Comparison of ENCODE assay signal across 29 mouse cellular contexts in the genomic region with DNA sequence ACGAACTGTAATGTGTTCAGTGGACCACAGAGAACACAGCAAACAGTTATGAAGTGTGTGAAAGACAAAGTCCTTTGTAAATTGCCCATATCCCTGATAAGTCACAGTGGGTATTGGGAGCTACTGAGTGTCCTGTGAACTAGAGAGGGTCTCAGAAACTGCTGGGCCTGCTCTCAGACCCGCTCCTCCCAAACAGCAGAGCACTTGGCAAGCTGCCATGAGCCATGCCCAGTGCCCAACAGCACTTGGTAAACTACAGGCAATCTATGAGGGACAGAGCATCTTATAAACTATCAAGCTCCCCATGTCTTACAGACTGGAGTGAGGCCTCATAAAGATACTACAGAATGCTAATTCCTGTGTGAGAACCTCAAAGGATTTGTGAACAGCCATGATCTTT. TPM values are rescaled to one million over a fixed set of nuclear protein-coding genes. Genes with fewer than 3 reads are reported as not detected.
DNase-seq lines count a peak whose midpoint lies in the region; ATAC-seq and TF ChIP-seq lines count a peak whose summit lies in the region.
"Had no signal": no experiment of that assay in that cellular context is flagged by ENCODE, and none has a peak within 500 bp of the region (broad histone marks: within the 10 kb centered on the region; RNA-seq: fewer than 3 reads in every experiment).

No protein-coding gene starts in this region.

- no peak overlapping the region for H3K27ac ChIP-seq in hindbrain, embryonic 14.5 days
- no peak overlapping the region for H3K27ac ChIP-seq in hindbrain, embryonic 12.5 days
- no peak overlapping the region for H3K27ac ChIP-seq in midbrain, embryonic 11.5 days (ENCODE audit: low read depth, low read length)
- no peak overlapping the region for H3K27ac ChIP-seq in midbrain, embryonic 10.5 days (replicated peaks)
- no peak overlapping the region for H3K27ac ChIP-seq in MEL (ENCODE audit: control insufficient read depth, low read depth, low read length)
- H3K27ac ChIP-seq: embryonic facial prominence, embryonic 13.5 days; hindbrain, embryonic 13.5 days; liver, embryonic 14.5 days; midbrain, embryonic 12.5 days; neural tube, embryonic 13.5 days; stomach, embryonic 15.5 days had no signal

- no peak for TF ChIP-seq EP300 in MEL (IDR thresholded peaks at IDR 0.05; ENCODE audit: low read depth in 1 of 2, low read length in 2 of 2)

- H3K4me2 ChIP-seq in hindbrain, embryonic 14.5 days (replicated peaks): no peak overlapping the region
- no peak overlapping the region for H3K4me2 ChIP-seq in hindbrain, embryonic 12.5 days (replicated peaks)
- no peak overlapping the region for H3K4me2 ChIP-seq in midbrain, embryonic 11.5 days
- H3K4me2 ChIP-seq: embryonic facial prominence, embryonic 13.5 days; hindbrain, embryonic 13.5 days; midbrain, embryonic 12.5 days; neural tube, embryonic 13.5 days; stomach, embryonic 15.5 days had no signal

- peak; percentile 68 to 73 for DNase-seq in cerebellum, postnatal 10 days
- no peak for DNase-seq in cerebellum, adult 8-10 months
- DNase-seq in hindbrain, embryonic 14.5 days (ENCODE audit: low spot score): peak; percentile 42
- peak; percentile 35 for DNase-seq in midbrain, embryonic 11.5 days (ENCODE audit: low spot score, missing footprints)
- DNase-seq in midbrain, embryonic 10.5 days (ENCODE audit: low spot score): no peak
- peak; percentile 3 for DNase-seq in MEL (ENCODE audit: low read depth, low spot score)
- DNase-seq: adrenal gland, postnatal 25 days; cerebellum, adult 2 months; forebrain, postnatal 0 days; heart, postnatal 14 days; kidney, adult 18-20 months; layer of hippocampus, postnatal 36 days; liver; lung, adult 2 months; lung, postnatal 14 days; right cerebral cortex, postnatal 14 days; thymus, adult 2 months; thymus, postnatal 36 days had no signal

- no peak for TF ChIP-seq CTCF in MEL (IDR thresholded peaks at IDR 0.05 in 2 of 3, conservative IDR thresholded peaks at IDR 0.05 in 1 of 3; ENCODE audit: control insufficient read depth in 1 of 3, insufficient read depth in 1 of 3, low read depth in 2 of 3, low read length in 3 of 3, poor library complexity in 1 of 3, severe bottlenecking in 1 of 3)

- no peak for TF ChIP-seq RAD21 in MEL (IDR thresholded peaks at IDR 0.05; ENCODE audit: low read depth, low read length)

- no peak overlapping the region for H3K9ac ChIP-seq in hindbrain, embryonic 14.5 days
- H3K9ac ChIP-seq in hindbrain, embryonic 12.5 days: no peak overlapping the region
- no peak overlapping the region for H3K9ac ChIP-seq in midbrain, embryonic 11.5 days (ENCODE audit: low read length)
- no peak overlapping the region for H3K9ac ChIP-seq in MEL (ENCODE audit: control insufficient read depth, low read depth, low read length, poor library complexity, severe bottlenecking)
- H3K9ac ChIP-seq: embryonic facial prominence, embryonic 13.5 days; forebrain, postnatal 0 days; hindbrain, embryonic 13.5 days; liver, embryonic 14.5 days; midbrain, embryonic 12.5 days; neural tube, embryonic 13.5 days; stomach, embryonic 15.5 days had no signal

- ATAC-seq in hindbrain, embryonic 14.5 days (ENCODE audit: low FRiP score): no peak
- ATAC-seq in hindbrain, embryonic 12.5 days (ENCODE audit: low FRiP score): no peak
- ATAC-seq in midbrain, embryonic 11.5 days (ENCODE audit: low FRiP score): no peak
- ATAC-seq in monocyte, adult 5-6 weeks (replicated peaks; ENCODE audit: insufficient number of reproducible peaks, low FRiP score, low TSS enrichment, poor library complexity, severe bottlenecking): no peak
- ATAC-seq: forebrain, postnatal 0 days had no signal

- H3K36me3 ChIP-seq in hindbrain, embryonic 14.5 days (replicated peaks; ENCODE audit: control insufficient read depth, insufficient read depth): no peaks in the 10 kb centered on the region
- no peaks in the 10 kb centered on the region for H3K36me3 ChIP-seq in hindbrain, embryonic 12.5 days
- no peaks in the 10 kb centered on the region for H3K36me3 ChIP-seq in midbrain, embryonic 11.5 days (ENCODE audit: control insufficient read depth, insufficient read depth, low read length)
- no peaks in the 10 kb centered on the region for H3K36me3 ChIP-seq in midbrain, embryonic 10.5 days
- no peaks in the 10 kb centered on the region for H3K36me3 ChIP-seq in MEL (ENCODE audit: control insufficient read depth in 1 of 2, insufficient read depth in 2 of 2, low read length in 2 of 2)
- H3K36me3 ChIP-seq: embryonic facial prominence, embryonic 13.5 days; G1E; hindbrain, embryonic 13.5 days; midbrain, embryonic 12.5 days; neural tube, embryonic 13.5 days; stomach, embryonic 15.5 days had no signal

- no peak overlapping the region for H3K4me3 ChIP-seq in hindbrain, embryonic 14.5 days (replicated peaks; ENCODE audit: low read length)
- H3K4me3 ChIP-seq in hindbrain, embryonic 12.5 days: no peak overlapping the region
- no peak overlapping the region for H3K4me3 ChIP-seq in midbrain, embryonic 11.5 days (ENCODE audit: low read depth, low read length)
- H3K4me3 ChIP-seq in midbrain, embryonic 10.5 days: no peak overlapping the region
- H3K4me3 ChIP-seq in MEL (ENCODE audit: control insufficient read depth in 1 of 2, insufficient read depth in 1 of 2, low read depth in 2 of 2, low read length in 2 of 2): no peak overlapping the region
- H3K4me3 ChIP-seq: embryonic facial prominence, embryonic 13.5 days; hindbrain, embryonic 13.5 days; midbrain, embryonic 12.5 days; myocyte; neural tube, embryonic 13.5 days; stomach, embryonic 15.5 days had no signal

- 82% methylated on average over 2 of the region's 2 CpGs for WGBS in hindbrain, embryonic 14.5 days
- 83% methylated on average over 2 of the region's 2 CpGs for WGBS in hindbrain, embryonic 12.5 days
- 87% methylated on average over 2 of the region's 2 CpGs for WGBS in midbrain, embryonic 11.5 days
- WGBS in midbrain, embryonic 10.5 days: 85% methylated on average over 2 of the region's 2 CpGs

- no peak for TF ChIP-seq POLR2A in MEL (IDR thresholded peaks at IDR 0.05; ENCODE audit: control insufficient read depth in 1 of 2, insufficient read depth in 1 of 2, low read depth in 1 of 2, low read length in 2 of 2, poor library complexity in 1 of 2)

- H3K4me1 ChIP-seq in hindbrain, embryonic 14.5 days (replicated peaks; ENCODE audit: control insufficient read depth, insufficient read depth, low read length): no peaks in the 10 kb centered on the region
- no peaks in the 10 kb centered on the region for H3K4me1 ChIP-seq in hindbrain, embryonic 12.5 days
- H3K4me1 ChIP-seq in midbrain, embryonic 11.5 days (ENCODE audit: control insufficient read depth, insufficient read depth, low read length): no peaks in the 10 kb centered on the region
- peaks cover 17% of the 10 kb centered on the region for H3K4me1 ChIP-seq in midbrain, embryonic 10.5 days
- H3K4me1 ChIP-seq in MEL (ENCODE audit: control insufficient read depth in 1 of 2, insufficient read depth in 2 of 2, low read length in 2 of 2): no peaks in the 10 kb centered on the region
- H3K4me1 ChIP-seq: hindbrain, embryonic 13.5 days; midbrain, embryonic 12.5 days; stomach, embryonic 15.5 days had no signal

- no peaks in the 10 kb centered on the region for H3K9me3 ChIP-seq in hindbrain, embryonic 14.5 days (ENCODE audit: control insufficient read depth, low read length)
- H3K9me3 ChIP-seq in hindbrain, embryonic 12.5 days (replicated peaks): no peaks in the 10 kb centered on the region
- no peaks in the 10 kb centered on the region for H3K9me3 ChIP-seq in midbrain, embryonic 11.5 days (ENCODE audit: control insufficient read depth, low read length)
- H3K9me3 ChIP-seq in midbrain, embryonic 10.5 days (replicated peaks): no peaks in the 10 kb centered on the region
- H3K9me3 ChIP-seq in MEL (replicated peaks; ENCODE audit: insufficient read depth, low read length): no peaks in the 10 kb centered on the region
- H3K9me3 ChIP-seq: embryonic facial prominence, embryonic 13.5 days; G1E; hindbrain, embryonic 13.5 days; midbrain, embryonic 12.5 days; neural tube, embryonic 13.5 days; stomach, embryonic 15.5 days had no signal

- no peaks in the 10 kb centered on the region for H3K79me2 ChIP-seq in MEL (ENCODE audit: control insufficient read depth, insufficient read depth, low read length, poor library complexity)

- no peaks in the 10 kb centered on the region for H3K27me3 ChIP-seq in hindbrain, embryonic 14.5 days (ENCODE audit: control insufficient read depth, insufficient read depth, low read length)
- H3K27me3 ChIP-seq in hindbrain, embryonic 12.5 days: no peaks in the 10 kb centered on the region; the same call in 1 of the 2 replicates
- H3K27me3 ChIP-seq in midbrain, embryonic 11.5 days (ENCODE audit: control insufficient read depth, insufficient read depth, low read length): no peaks in the 10 kb centered on the region
- H3K27me3 ChIP-seq in midbrain, embryonic 10.5 days (ENCODE audit: low read depth, poor library complexity, severe bottlenecking): no peaks in the 10 kb centered on the region
- peaks cover 0 to 1% of the 10 kb centered on the region in 2 experiments; a peak in 1 of 4 replicates for H3K27me3 ChIP-seq in MEL (ENCODE audit: control insufficient read depth in 1 of 2, insufficient read depth in 2 of 2, low read length in 2 of 2)
- H3K27me3 ChIP-seq: embryonic facial prominence, embryonic 13.5 days; midbrain, embryonic 12.5 days; neural tube, embryonic 13.5 days; stomach, embryonic 15.5 days had no signal

TF ChIP-seq in MEL, 35 proteins besides CTCF, POLR2A, EP300 and RAD21 (continues in another document):
- no peak for TF ChIP-seq POLR2AphosphoS2 (IDR thresholded peaks at IDR 0.05; ENCODE audit: low read length)

RNA-seq across cellular contexts. Expression of gene Fgd5, which starts 30.3 kb away (rescaled TPM):
- 14.5 and 16.8 TPM in 2 replicates for polyA plus RNA-seq in hindbrain, embryonic 14.5 days (2014; fragmentation: Nextera tagmentation; extraction: Ambion mirVana)
- 13.3 and 13.7 TPM in 2 replicates for polyA plus RNA-seq in hindbrain, embryonic 12.5 days (2016; fragmentation: Nextera tagmentation; extraction: Ambion mirVana)
- polyA plus RNA-seq in midbrain, embryonic 11.5 days (2014; fragmentation: Nextera tagmentation; extraction: Ambion mirVana): 3.5 and 4.0 TPM in 2 replicates
- polyA plus RNA-seq in midbrain, embryonic 10.5 days (2016; fragmentation: Nextera tagmentation; extraction: Ambion mirVana): 5.1 and 5.6 TPM in 2 replicates
- not detected in 2 replicates for total RNA-seq in MEL (2012; rRNA removed)
- polyA plus RNA-seq in MEL (2012; ENCODE audit: insufficient read depth in 1 of 2, insufficient read length in 2 of 2, low read depth in 1 of 2, low replicate concordance in 2 of 2, missing spikeins in 1 of 2): under 1 TPM in 1 of 2 experiments, not detected in 1; 0.03 TPM
- 0.10 to 0.21 TPM in 2 of 3 replicates, not detected in the other for total RNA-seq in monocyte, adult 5-6 weeks (2017)
- total RNA-seq: granulocyte monocyte progenitor cell, adult 5-6 weeks had no signal
- polyA plus RNA-seq: myocyte had no signal

RNA-seq across cellular contexts. Expression of gene 4930590J08Rik, which starts 45.8 kb away (rescaled TPM):
- polyA plus RNA-seq in hindbrain, embryonic 14.5 days (2014; fragmentation: Nextera tagmentation; extraction: Ambion mirVana): 1.2 and 1.4 TPM in 2 replicates
- 0.63 and 1.2 TPM in 2 replicates for polyA plus RNA-seq in hindbrain, embryonic 12.5 days (2016; fragmentation: Nextera tagmentation; extraction: Ambion mirVana)
- polyA plus RNA-seq in midbrain, embryonic 11.5 days (2014; fragmentation: Nextera tagmentation; extraction: Ambion mirVana): 0.45 and 0.62 TPM in 2 replicates
- polyA plus RNA-seq in midbrain, embryonic 10.5 days (2016; fragmentation: Nextera tagmentation; extraction: Ambion mirVana): 0.34 and 0.41 TPM in 2 replicates
- total RNA-seq in MEL (2012; rRNA removed): 0.26 and 0.42 TPM in 2 replicates
- under 1 TPM in 1 of 2 experiments, not detected in 1; 0.33 TPM for polyA plus RNA-seq in MEL (2012; ENCODE audit: insufficient read depth in 1 of 2, insufficient read length in 2 of 2, low read depth in 1 of 2, low replicate concordance in 2 of 2, missing spikeins in 1 of 2)
- 0.43 to 2.3 TPM in 2 of 3 replicates, not detected in the other for total RNA-seq in monocyte, adult 5-6 weeks (2017)

Comparison
In these comparisons a context has a peak if more than half of its experiments do, and no peak if none do; other contexts are left out.
1. DNase-seq: peak in cerebellum, postnatal 10 days (2 of 2), hindbrain, embryonic 14.5 days (single experiment), midbrain, embryonic 11.5 days (single experiment) and MEL (single experiment); none in cerebellum, adult 8-10 months (single experiment) and midbrain, embryonic 10.5 days (single experiment).